Mouse (Mus musculus) embryonic facial prominence, embryonic 11.5 days (tissue): ENCODE measurements at regions not wholly inside any gene's neighbourhood (a gene's known extent, or its start where the extent isn't known, plus 50 kb on each side); places are given as distances from the start of the nearest gene placed in this dataset.

Experiments used
- ATAC-seq: fragments of 200-750 bp; cut with Nextera tagmentation; replicated peaks from 2 replicates; pipeline ENCODE4 v1.8.0; 2017; ENCODE audit warnings: low read depth; ENCODE audit not compliant: insufficient number of reproducible peaks, low FRiP score, low TSS enrichment
- DNase-seq: peaks from one replicate; pipeline ENCODE4 v3.0.0-alpha.2; 2015; ENCODE audit warnings: low spot score
- H3K27ac ChIP-seq: fragments of 300-500 bp; sonication (generic); replicated peaks from 2 replicates; pipeline ENCODE4 v1.5.1; 2014; ENCODE audit warnings: mild to moderate bottlenecking, low read depth, low read length, control low read depth
- H3K27me3 ChIP-seq: fragments of 300-500 bp; sonication (generic); 2 replicates; pipeline ENCODE4 v1.6.1; 2014; ENCODE audit warnings: mild to moderate bottlenecking, low read length, moderate library complexity, mixed read lengths; ENCODE audit not compliant: control insufficient read depth, insufficient read depth
- H3K36me3 ChIP-seq: fragments of 300-500 bp; sonication (generic); replicated peaks from 2 replicates; pipeline ENCODE4 v1.6.1; 2014; ENCODE audit warnings: low read depth, mild to moderate bottlenecking, low read length, moderate library complexity, mixed read lengths; ENCODE audit not compliant: control insufficient read depth, insufficient read depth
- H3K4me1 ChIP-seq: fragments of 300-500 bp; sonication (generic); 2 replicates; pipeline ENCODE4 v1.6.1; 2014; ENCODE audit warnings: low read length, mixed read lengths; ENCODE audit not compliant: control insufficient read depth, insufficient read depth
- H3K4me2 ChIP-seq: fragments of 300-500 bp; sonication (generic); 2 replicates; pipeline ENCODE4 v1.6.1; 2014; ENCODE audit warnings: low read depth, mild to moderate bottlenecking, control low read depth, low read length, moderate library complexity
- H3K4me3 ChIP-seq: fragments of 300-500 bp; sonication (generic); 2 replicates; pipeline ENCODE4 v1.5.1; 2014; ENCODE audit warnings: low read depth, low read length, control low read depth
- H3K9ac ChIP-seq: fragments of 300-500 bp; sonication (generic); replicated peaks from 2 replicates; pipeline ENCODE4 v1.6.1; 2014; ENCODE audit warnings: mild to moderate bottlenecking, control low read depth, low read length
- H3K9me3 ChIP-seq: fragments of 300-500 bp; sonication (generic); replicated peaks from 2 replicates; pipeline ENCODE4 v1.6.1; 2016; ENCODE audit warnings: mild to moderate bottlenecking, low read length, inconsistent platforms, mixed read lengths; ENCODE audit not compliant: control insufficient read depth
- WGBS: fragments of 180-500 bp; shearing (Covaris S2); extraction: QIAGEN DNeasy Blood & Tissue Kit; methylation state at CpG from one replicate; pipeline ENCODE4 v1.1.7; 2014; 5-methylcytosine and 5-hydroxymethylcytosine counted together

GRCm38 (mm10) chr8:115466553-115466952 lies 241.0 kb downstream of the Maf start:
- ATAC-seq (no peak), DNase-seq (no peak)
- Histone ChIP-seq H3K9me3 (no peaks in the 10 kb centered on the region), H3K27ac (no peak overlapping the region), H3K4me1 (no peaks in the 10 kb centered on the region), H3K27me3 (no peaks in the 10 kb centered on the region), H3K4me2 (no peak overlapping the region), H3K36me3 (no peaks in the 10 kb centered on the region), H3K4me3 (no peak overlapping the region), H3K9ac (no peak overlapping the region)
- 37% methylated on average over 9 of the region's 9 CpGs for WGBS

GRCm38 (mm10) chr8:115466122-115466521 lies 241.5 kb downstream of the Maf start:
- ATAC-seq: no peak
- no peaks in the 10 kb centered on the region for H3K4me1 ChIP-seq
- no peak overlapping the region for H3K9ac ChIP-seq
- H3K4me2 ChIP-seq: no peak overlapping the region
- DNase-seq: no peak
- no peak overlapping the region for H3K27ac ChIP-seq
- H3K9me3 ChIP-seq: no peaks in the 10 kb centered on the region
- 64% methylated on average over 7 of the region's 7 CpGs for WGBS
- H3K27me3 ChIP-seq: no peaks in the 10 kb centered on the region
- no peaks in the 10 kb centered on the region for H3K36me3 ChIP-seq
- H3K4me3 ChIP-seq: no peak overlapping the region

GRCm38 (mm10) chr8:115462657-115463056 lies 244.9 kb downstream of the Maf start:
- DNase-seq (no peak), ATAC-seq (no peak)
- no peaks in the 10 kb centered on the region for H3K36me3 ChIP-seq

GRCm38 (mm10) chr8:115458119-115458518 lies 249.5 kb downstream of the Maf start:
- H3K27ac ChIP-seq: no peak overlapping the region
- no peaks in the 10 kb centered on the region for H3K4me1 ChIP-seq
- DNase-seq (no peak), ATAC-seq (no peak)
- no peaks in the 10 kb centered on the region for H3K36me3 ChIP-seq
- H3K9me3 ChIP-seq: no peaks in the 10 kb centered on the region
- H3K4me2 ChIP-seq: no peak overlapping the region
- no peak overlapping the region for H3K9ac ChIP-seq
- WGBS: 58% methylated on average over 3 of the region's 3 CpGs
- H3K27me3 ChIP-seq: no peaks in the 10 kb centered on the region
- H3K4me3 ChIP-seq: no peak overlapping the region

More at GRCm38 (mm10) chr8:115462657-115463056, 244.9 kb downstream of the Maf start:
- Histone ChIP-seq H3K27ac (no peak overlapping the region), H3K4me1 (no peaks in the 10 kb centered on the region), H3K27me3 (no peaks in the 10 kb centered on the region), H3K9me3 (no peaks in the 10 kb centered on the region), H3K4me3 (no peak overlapping the region), H3K4me2 (no peak overlapping the region), H3K9ac (no peak overlapping the region)
- WGBS: 59% methylated on average over 6 of the region's 6 CpGs

GRCm38 (mm10) chr8:115450789-115451188 lies 256.8 kb downstream of the Maf start:
- Histone ChIP-seq H3K36me3 (no peaks in the 10 kb centered on the region), H3K27ac (no peak overlapping the region), H3K27me3 (no peaks in the 10 kb centered on the region), H3K9me3 (no peaks in the 10 kb centered on the region), H3K4me1 (no peaks in the 10 kb centered on the region), H3K4me2 (no peak overlapping the region), H3K4me3 (no peak overlapping the region), H3K9ac (no peak overlapping the region)
- no peak for DNase-seq
- WGBS: 86% methylated on average over 1 of the region's 1 CpGs
- ATAC-seq: no peak

GRCm38 (mm10) chr8:115448367-115448766 lies 259.2 kb downstream of the Maf start:
- 61% methylated on average over 3 of the region's 3 CpGs for WGBS
- no peak overlapping the region for H3K4me2 ChIP-seq
- H3K9me3 ChIP-seq: no peaks in the 10 kb centered on the region
- H3K36me3 ChIP-seq: no peaks in the 10 kb centered on the region
- no peaks in the 10 kb centered on the region for H3K27me3 ChIP-seq
- H3K4me3 ChIP-seq: no peak overlapping the region
- H3K9ac ChIP-seq: no peak overlapping the region
- ATAC-seq: no peak
- no peak overlapping the region for H3K27ac ChIP-seq
- H3K4me1 ChIP-seq: no peaks in the 10 kb centered on the region
- no peak for DNase-seq

GRCm38 (mm10) chr8:115444519-115444918 lies 263.1 kb downstream of the Maf start:
- WGBS: 92% methylated on average over 5 of the region's 5 CpGs
- H3K4me1 ChIP-seq: no peaks in the 10 kb centered on the region
- no peak for ATAC-seq

GRCm38 (mm10) chr8:115441943-115442550 lies 265.5 kb downstream of the Maf start:
- no peak overlapping the region for H3K9ac ChIP-seq
- no peak overlapping the region for H3K4me2 ChIP-seq
- no peak overlapping the region for H3K4me3 ChIP-seq
- no peaks in the 10 kb centered on the region for H3K4me1 ChIP-seq
- no peaks in the 10 kb centered on the region for H3K9me3 ChIP-seq
- H3K27me3 ChIP-seq: no peaks in the 10 kb centered on the region
- no peak overlapping the region for H3K27ac ChIP-seq
- no peak for DNase-seq
- H3K36me3 ChIP-seq: no peaks in the 10 kb centered on the region
- WGBS: 75% methylated on average over 6 of the region's 6 CpGs
- no peak for ATAC-seq

More at GRCm38 (mm10) chr8:115444519-115444918, 263.1 kb downstream of the Maf start:
- no peak overlapping the region for H3K27ac ChIP-seq
- no peak overlapping the region for H3K9ac ChIP-seq
- H3K36me3 ChIP-seq: no peaks in the 10 kb centered on the region
- DNase-seq: no peak
- no peaks in the 10 kb centered on the region for H3K27me3 ChIP-seq
- H3K4me2 ChIP-seq: no peak overlapping the region
- no peaks in the 10 kb centered on the region for H3K9me3 ChIP-seq
- no peak overlapping the region for H3K4me3 ChIP-seq
